Mouse (Mus musculus): Measurements from ENCODE around the gene Enc1. TPM values are rescaled to one million over a fixed set of nuclear protein-coding genes. Genes with fewer than 3 reads are reported as not detected.

The Enc1 gene
- total and polyA plus RNA-seq, 3 experiments: 5.2 to 10.0 (median 7.7) TPM

GRCm38 (mm10) chr13:97243962-97244711 lies 3.2 kb downstream of the Enc1 start:
- no peak overlapping the region for H3K4me3 ChIP-seq
- H3K4me1 ChIP-seq (ENCODE audit: control insufficient read depth, insufficient read depth, low read length): peaks cover 26% of the 10 kb centered on the region
- H3K27me3 ChIP-seq (ENCODE audit: control insufficient read depth, insufficient read depth, low read length): no peaks in the 10 kb centered on the region
- 56% methylated on average over 15 of the region's 15 CpGs for WGBS
- no peak overlapping the region for H3K9ac ChIP-seq (ENCODE audit: low read depth, low read length)
- DNase-seq: no peak
- H3K36me3 ChIP-seq (ENCODE audit: control insufficient read depth, insufficient read depth, low read length): peaks cover 4% of the 10 kb centered on the region
- TF ChIP-seq CTCF (IDR thresholded peaks at IDR 0.05): no peak
- no peak for TF ChIP-seq EP300 (IDR thresholded peaks at IDR 0.05; ENCODE audit: insufficient read depth, low read depth, low read length)
- no peak for TF ChIP-seq POLR2A (IDR thresholded peaks at IDR 0.05; ENCODE audit: insufficient read depth, low read depth, low read length)
- intact Hi-C loops (cut with DNase I): loop anchor here (5.0 kb wide), 3 partner anchors 68 to 303 kb away; no protein-coding TSS in a partner anchor
- H3K79me2 ChIP-seq (replicated peaks; ENCODE audit: control insufficient read depth, insufficient read depth, low read length): no peaks in the 10 kb centered on the region
- no peak overlapping the region for H3K27ac ChIP-seq

- H3K36me3 ChIP-seq (ENCODE audit: control insufficient read depth, insufficient read depth, low read length): peaks cover 4% of the 10 kb centered on the region
- H3K4me1 ChIP-seq (ENCODE audit: control insufficient read depth, insufficient read depth, low read length): peaks cover 28% of the 10 kb centered on the region
- no peaks in the 10 kb centered on the region for H3K27me3 ChIP-seq (ENCODE audit: control insufficient read depth, insufficient read depth, low read length)
- DNase-seq: no peak
- TF ChIP-seq CTCF (IDR thresholded peaks at IDR 0.05) (no peak), POLR2A (IDR thresholded peaks at IDR 0.05; ENCODE audit: insufficient read depth, low read depth, low read length) (no peak), EP300 (IDR thresholded peaks at IDR 0.05; ENCODE audit: insufficient read depth, low read depth, low read length) (no peak)
- H3K79me2 ChIP-seq (replicated peaks; ENCODE audit: control insufficient read depth, insufficient read depth, low read length): no peaks in the 10 kb centered on the region
- 57% methylated on average over 11 of the region's 11 CpGs for WGBS
- H3K4me3 ChIP-seq: no peak overlapping the region
- intact Hi-C loops (cut with DNase I): loop anchor here (5.0 kb wide), 3 partner anchors 68 to 303 kb away; no protein-coding TSS in a partner anchor
- no peak overlapping the region for H3K9ac ChIP-seq (ENCODE audit: low read depth, low read length)
- H3K27ac ChIP-seq: no peak overlapping the region
These were observed 3.8 kb downstream of the Enc1 start for GRCm38 (mm10) chr13:97244712-97245105.

- no peak overlapping the region for H3K27ac ChIP-seq
- no peak overlapping the region for H3K9ac ChIP-seq (ENCODE audit: low read depth, low read length)
- H3K27me3 ChIP-seq (ENCODE audit: control insufficient read depth, insufficient read depth, low read length): no peaks in the 10 kb centered on the region
- TF ChIP-seq EP300 (IDR thresholded peaks at IDR 0.05; ENCODE audit: insufficient read depth, low read depth, low read length): no peak
- 83% methylated on average over 12 of the region's 12 CpGs for WGBS
- H3K4me3 ChIP-seq: no peak overlapping the region
- peaks cover 29% of the 10 kb centered on the region for H3K4me1 ChIP-seq (ENCODE audit: control insufficient read depth, insufficient read depth, low read length)
- DNase-seq: no peak
- intact Hi-C loops (cut with DNase I): no loop called here
- H3K36me3 ChIP-seq (ENCODE audit: control insufficient read depth, insufficient read depth, low read length): peaks cover 4% of the 10 kb centered on the region
- H3K79me2 ChIP-seq (replicated peaks; ENCODE audit: control insufficient read depth, insufficient read depth, low read length): no peaks in the 10 kb centered on the region
These were observed 4.3 kb downstream of the Enc1 start for GRCm38 (mm10) chr13:97245157-97245556.

DNA sequence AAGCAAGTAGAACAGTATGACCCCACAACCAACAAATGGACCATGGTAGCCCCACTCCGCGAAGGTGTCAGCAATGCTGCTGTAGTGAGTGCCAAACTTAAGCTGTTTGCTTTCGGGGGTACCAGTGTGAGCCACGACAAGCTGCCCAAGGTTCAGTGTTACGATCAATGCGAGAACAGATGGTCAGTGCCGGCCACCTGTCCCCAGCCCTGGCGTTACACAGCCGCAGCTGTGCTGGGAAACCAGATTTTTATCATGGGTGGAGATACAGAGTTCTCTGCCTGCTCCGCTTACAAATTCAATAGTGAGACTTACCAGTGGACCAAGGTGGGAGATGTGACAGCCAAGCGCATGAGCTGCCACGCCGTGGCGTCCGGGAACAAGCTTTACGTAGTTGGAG lies 5.3 kb downstream of the Enc1 start:
- intact Hi-C loops (cut with DNase I): no loop called here
- TF ChIP-seq POLR2A (IDR thresholded peaks at IDR 0.05; ENCODE audit: insufficient read depth, low read depth, low read length): no peak
- TF ChIP-seq CTCF (IDR thresholded peaks at IDR 0.05): no peak
- no peak for TF ChIP-seq EP300 (IDR thresholded peaks at IDR 0.05; ENCODE audit: insufficient read depth, low read depth, low read length)

DNA sequence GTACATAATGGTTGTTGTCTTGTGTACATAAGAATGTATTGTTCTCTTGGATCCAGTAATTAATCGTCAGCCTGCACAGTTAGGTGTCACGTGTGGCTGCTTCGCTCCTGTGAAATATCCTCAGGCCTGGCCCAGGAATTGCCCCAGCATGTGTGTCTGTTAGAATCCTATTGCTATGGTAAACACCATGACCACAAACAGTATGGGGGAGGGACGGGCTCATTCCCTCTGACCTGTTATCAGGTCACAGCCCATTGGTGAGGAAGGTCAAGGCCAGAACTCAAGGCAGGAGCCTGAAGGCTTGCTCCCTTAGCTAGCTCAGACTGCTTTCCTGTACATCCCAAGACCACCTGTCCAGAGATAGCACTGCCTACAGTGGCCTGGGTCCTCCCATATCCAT lies 6.8 kb downstream of the Enc1 start:
- Histone ChIP-seq H3K27ac (no peak overlapping the region; the same call in 1 of the 2 replicates), H3K4me1 (ENCODE audit: control insufficient read depth, insufficient read depth, low read length) (peaks cover 24% of the 10 kb centered on the region), H3K9ac (ENCODE audit: low read depth, low read length) (no peak overlapping the region), H3K27me3 (ENCODE audit: control insufficient read depth, insufficient read depth, low read length) (no peaks in the 10 kb centered on the region), H3K79me2 (replicated peaks; ENCODE audit: control insufficient read depth, insufficient read depth, low read length) (no peaks in the 10 kb centered on the region), H3K36me3 (ENCODE audit: control insufficient read depth, insufficient read depth, low read length) (peaks cover 4% of the 10 kb centered on the region), H3K4me3 (no peak overlapping the region)
- no peak for DNase-seq
- WGBS: 76% methylated on average over 4 of the region's 4 CpGs
- TF ChIP-seq POLR2A (IDR thresholded peaks at IDR 0.05; ENCODE audit: insufficient read depth, low read depth, low read length): no peak
- intact Hi-C loops (cut with DNase I): no loop called here

More for the DNA sequence above, 5.3 kb downstream of the Enc1 start:
- peaks cover 4% of the 10 kb centered on the region for H3K36me3 ChIP-seq (ENCODE audit: control insufficient read depth, insufficient read depth, low read length)
- no peak for DNase-seq
- H3K79me2 ChIP-seq (replicated peaks; ENCODE audit: control insufficient read depth, insufficient read depth, low read length): no peaks in the 10 kb centered on the region
- WGBS: 92% methylated on average over 16 of the region's 16 CpGs
- H3K4me1 ChIP-seq (ENCODE audit: control insufficient read depth, insufficient read depth, low read length): peaks cover 29% of the 10 kb centered on the region
- H3K9ac ChIP-seq (ENCODE audit: low read depth, low read length): no peak overlapping the region
- H3K4me3 ChIP-seq: no peak overlapping the region
- H3K27me3 ChIP-seq (ENCODE audit: control insufficient read depth, insufficient read depth, low read length): no peaks in the 10 kb centered on the region
- H3K27ac ChIP-seq: no peak overlapping the region

DNA sequence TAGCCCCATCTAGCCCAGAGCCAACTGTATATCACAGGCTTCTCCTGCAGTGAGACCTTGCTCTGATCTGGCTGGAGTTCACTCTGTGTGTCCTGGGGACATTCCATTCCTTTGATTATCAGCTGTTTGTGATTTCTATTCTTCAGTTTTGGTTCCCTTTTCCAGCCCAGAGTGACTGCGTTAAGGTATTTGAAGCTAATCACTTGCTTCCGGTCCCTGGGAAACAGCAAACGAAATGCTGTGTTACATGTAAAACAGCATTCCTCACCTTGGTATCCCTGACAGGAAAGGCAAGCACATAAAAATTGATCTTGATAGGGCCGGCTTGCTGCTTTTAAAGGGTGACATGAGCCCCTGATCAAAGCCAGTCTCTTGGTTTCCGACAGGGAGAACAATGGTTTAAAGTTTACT lies 8.2 kb downstream of the Enc1 start:
- H3K9ac ChIP-seq (ENCODE audit: low read depth, low read length): no peak overlapping the region
- intact Hi-C loops (cut with DNase I): no loop called here
- 30% methylated on average over 5 of the region's 5 CpGs for WGBS
- H3K4me3 ChIP-seq: peak overlapping the region; percentile 26; the same call in 1 of the 2 replicates
- H3K4me1 ChIP-seq (ENCODE audit: control insufficient read depth, insufficient read depth, low read length): peaks cover 21% of the 10 kb centered on the region
- DNase-seq: no peak
- H3K79me2 ChIP-seq (replicated peaks; ENCODE audit: control insufficient read depth, insufficient read depth, low read length): no peaks in the 10 kb centered on the region
- no peaks in the 10 kb centered on the region for H3K27me3 ChIP-seq (ENCODE audit: control insufficient read depth, insufficient read depth, low read length)
- peak overlapping the region; percentile 56 for H3K27ac ChIP-seq
- no peak for TF ChIP-seq POLR2A (IDR thresholded peaks at IDR 0.05; ENCODE audit: insufficient read depth, low read depth, low read length)
- TF ChIP-seq EP300 (IDR thresholded peaks at IDR 0.05; ENCODE audit: insufficient read depth, low read depth, low read length): no peak
- no peak for TF ChIP-seq CTCF (IDR thresholded peaks at IDR 0.05)
- H3K36me3 ChIP-seq (ENCODE audit: control insufficient read depth, insufficient read depth, low read length): peaks cover 4% of the 10 kb centered on the region

Data from heart, adult 2 months (tissue).